Mouse (Mus musculus) liver, adult 2 months (tissue): ENCODE measurements around the gene Gm37240. TPM values are rescaled to one million over a fixed set of nuclear protein-coding genes. Genes with fewer than 3 reads are reported as not detected.

ENCODE experiments used
- DNase-seq: peaks from one replicate; pipeline ENCODE4 v3.0.0-alpha.2; 2011; ENCODE audit warnings: low read depth, low spot score; ENCODE audit errors: extremely low read depth
- H3K27ac ChIP-seq: fragments of 200-500 bp; replicated peaks from 2 replicates; pipeline ENCODE4 v1.5.1; 2012; ENCODE audit warnings: low read depth, mild to moderate bottlenecking, control low read depth, inconsistent platforms, low read length; ENCODE audit not compliant: insufficient read depth
- H3K27me3 ChIP-seq: fragments of 200-500 bp; 2 replicates; pipeline ENCODE4 v1.6.1; 2012; ENCODE audit warnings: mild to moderate bottlenecking, moderate library complexity, low read length, inconsistent platforms; ENCODE audit not compliant: control insufficient read depth, insufficient read depth
- H3K36me3 ChIP-seq: fragments of 200-500 bp; 2 replicates; pipeline ENCODE4 v1.6.1; 2012; ENCODE audit warnings: low read length, inconsistent platforms; ENCODE audit not compliant: control insufficient read depth, insufficient read depth
- H3K4me1 ChIP-seq: fragments of 200-500 bp; 2 replicates; pipeline ENCODE4 v1.6.1; 2011; ENCODE audit warnings: low read length; ENCODE audit not compliant: control insufficient read depth, insufficient read depth
- H3K4me3 ChIP-seq: fragments of 200-500 bp; 2 replicates; pipeline ENCODE4 v1.5.1; 2011; ENCODE audit warnings: low read depth, mild to moderate bottlenecking, control low read depth, low read length, moderate library complexity; ENCODE audit not compliant: insufficient read depth
- H3K79me2 ChIP-seq: fragments of 200-500 bp; 2 replicates; pipeline ENCODE4 v1.6.1; 2012; ENCODE audit warnings: inconsistent platforms, mild to moderate bottlenecking, low read length, moderate library complexity; ENCODE audit not compliant: control insufficient read depth, insufficient read depth
- H3K9ac ChIP-seq: fragments of 200-500 bp; 2 replicates; pipeline ENCODE4 v1.6.1; 2012; ENCODE audit warnings: low read depth, mild to moderate bottlenecking, control low read depth, inconsistent platforms, low read length
- CTCF ChIP-seq: fragments of 200-500 bp; IDR thresholded peaks from 2 replicates; pipeline ENCODE4 v1.5.1; 2011; ENCODE audit warnings: low read depth, low read length, control low read depth
- POLR2A ChIP-seq: fragments of 200-500 bp; IDR thresholded peaks from 2 replicates; pipeline ENCODE4 v1.6.1; 2011; ENCODE audit warnings: low read length, control low read depth; ENCODE audit not compliant: insufficient read depth; ENCODE audit errors: extremely low read depth
- WGBS: fragments of 180-500 bp; shearing (Covaris S2); methylation state at CpG from one replicate; pipeline ENCODE4 v1.1.7; 2018; 5-methylcytosine and 5-hydroxymethylcytosine counted together
- polyA plus RNA-seq: library from polyadenylated mRNA; depleted of rRNA; stranded (reverse); fragments of >200 nt; gene quantifications from 2 replicates; pipeline ENCODE4 v1.2.3, GENCODE M21; 2012
- total RNA-seq: library from RNA; depleted of rRNA; stranded (reverse); fragments of >200 nt; gene quantifications from 2 replicates; pipeline ENCODE4 v1.2.3, GENCODE M21; 2014

Gene Gm37240
- total and polyA plus RNA-seq, 2 experiments: 2.2 to 6.9 TPM

DNA sequence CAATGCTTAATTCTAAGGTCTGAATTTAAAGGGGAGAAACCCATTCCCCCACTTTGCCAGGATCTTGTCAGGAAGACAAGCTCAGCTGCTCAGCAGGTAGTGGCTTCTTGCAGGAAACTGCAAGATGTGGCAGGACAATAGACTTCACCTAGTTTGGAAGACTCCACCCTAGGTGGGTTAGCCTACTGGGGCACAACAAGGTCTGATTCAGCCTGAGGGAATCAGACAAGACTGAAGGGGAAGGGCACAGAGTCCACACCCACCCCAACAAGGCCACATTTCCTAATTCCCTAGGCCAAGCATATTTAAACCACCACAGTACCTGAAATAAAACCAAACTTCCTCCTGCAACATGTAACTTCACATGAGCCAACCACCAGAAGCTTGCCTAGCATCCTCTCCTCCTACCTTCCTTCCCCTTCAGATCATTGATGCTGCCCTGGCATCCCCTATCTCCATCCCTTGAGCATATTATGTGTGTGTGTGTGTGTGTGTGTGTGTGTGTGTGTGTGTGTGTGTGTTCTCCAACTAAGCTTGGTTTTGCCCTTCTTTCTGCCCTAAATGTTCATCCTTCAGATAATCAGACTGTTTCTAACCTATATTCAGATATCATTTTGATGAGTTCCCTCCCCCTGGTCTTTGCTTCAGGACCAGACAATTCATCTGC is 489.4 kb downstream of the Gm37240 start:
- Histone ChIP-seq H3K79me2 (no peaks in the 10 kb centered on the region), H3K4me3 (no peak overlapping the region), H3K27me3 (no peaks in the 10 kb centered on the region), H3K36me3 (no peaks in the 10 kb centered on the region), H3K9ac (no peak overlapping the region), H3K27ac (no peak overlapping the region), H3K4me1 (no peaks in the 10 kb centered on the region)
- no peak for DNase-seq
- TF ChIP-seq POLR2A (no peak), CTCF (no peak)

DNA sequence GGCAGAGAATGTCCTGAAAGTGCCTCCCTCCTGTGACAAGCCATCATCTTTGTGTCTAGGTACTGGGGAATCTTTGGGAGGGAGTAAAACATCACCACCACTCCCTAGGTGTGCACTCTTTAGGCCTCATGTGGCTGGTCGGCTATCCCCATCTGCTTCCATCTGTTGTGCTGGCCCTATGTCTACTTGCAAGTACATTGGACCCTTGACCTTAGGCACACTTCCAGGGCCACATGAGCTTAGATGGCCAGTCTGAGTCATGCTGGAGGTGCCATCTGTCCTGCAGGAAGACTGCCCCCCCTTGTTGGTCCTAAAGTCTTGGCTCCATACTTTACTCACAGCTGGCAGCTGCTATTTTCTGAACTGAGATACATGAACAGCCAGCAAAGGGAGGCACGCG is 493.9 kb downstream of the Gm37240 start:
- no peaks in the 10 kb centered on the region for H3K79me2 ChIP-seq
- no peak overlapping the region for H3K9ac ChIP-seq
- WGBS: 92% methylated on average over 3 of the region's 3 CpGs
- H3K36me3 ChIP-seq: no peaks in the 10 kb centered on the region
- peak; percentile 2 for DNase-seq
- H3K27me3 ChIP-seq: no peaks in the 10 kb centered on the region
- no peak overlapping the region for H3K27ac ChIP-seq
- TF ChIP-seq CTCF: no peak
- no peak for TF ChIP-seq POLR2A
- H3K4me3 ChIP-seq: no peak overlapping the region
- no peaks in the 10 kb centered on the region for H3K4me1 ChIP-seq

DNA sequence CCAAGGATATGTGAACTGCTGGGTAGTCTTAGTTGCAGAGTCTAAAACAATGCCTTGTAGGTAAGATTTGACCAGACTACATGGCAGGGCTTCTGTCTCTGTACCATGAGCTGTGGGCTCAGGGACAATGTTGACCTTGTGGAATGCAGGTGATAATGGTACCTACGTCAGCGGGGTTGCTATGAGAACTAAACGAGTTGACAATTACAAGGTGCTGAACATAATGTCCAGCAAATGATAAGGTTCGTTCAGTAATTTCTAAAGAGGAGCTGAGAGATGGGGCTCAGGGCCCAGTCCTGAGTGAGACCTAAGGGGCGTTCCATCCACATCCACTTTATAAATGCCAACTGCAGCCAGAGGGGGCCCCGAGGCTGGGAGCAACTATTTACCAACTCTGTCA is 495.6 kb downstream of the Gm37240 start:
- no peak for TF ChIP-seq POLR2A
- no peak for TF ChIP-seq CTCF
- Histone ChIP-seq H3K27me3 (no peaks in the 10 kb centered on the region), H3K4me1 (no peaks in the 10 kb centered on the region), H3K4me3 (no peak overlapping the region), H3K79me2 (no peaks in the 10 kb centered on the region), H3K9ac (no peak overlapping the region), H3K27ac (no peak overlapping the region), H3K36me3 (no peaks in the 10 kb centered on the region)
- no peak for DNase-seq
- 88% methylated on average over 6 of the region's 6 CpGs for whole genome bisulfite sequencing

DNA sequence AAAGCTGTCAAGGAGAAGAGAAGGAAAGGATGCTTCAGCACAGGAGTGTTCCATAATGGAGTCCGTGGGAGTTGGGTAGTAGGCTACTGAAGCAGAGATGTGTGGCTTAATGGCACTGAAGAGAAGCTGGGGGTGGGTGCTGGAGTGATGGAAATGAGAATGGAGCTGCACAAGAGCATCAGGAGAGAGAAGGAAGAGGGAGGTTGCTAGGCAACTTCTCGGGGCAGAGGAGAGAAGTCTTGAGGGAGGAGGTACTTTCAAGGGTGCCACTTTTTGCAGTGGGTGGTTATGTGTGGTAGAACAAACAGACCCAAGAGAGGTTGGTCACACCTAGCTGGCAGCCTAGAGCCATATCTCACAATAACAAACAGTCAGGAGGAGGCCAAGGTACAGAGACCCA is 496.2 kb downstream of the Gm37240 start:
- H3K4me1 ChIP-seq: no peaks in the 10 kb centered on the region
- H3K27ac ChIP-seq: no peak overlapping the region
- no peaks in the 10 kb centered on the region for H3K27me3 ChIP-seq
- no peak for DNase-seq
- no peak for TF ChIP-seq CTCF
- TF ChIP-seq POLR2A: no peak
- H3K4me3 ChIP-seq: no peak overlapping the region
- H3K79me2 ChIP-seq: no peaks in the 10 kb centered on the region
- no peak overlapping the region for H3K9ac ChIP-seq
- H3K36me3 ChIP-seq: no peaks in the 10 kb centered on the region
- 86% methylated on average over 2 of the region's 2 CpGs for WGBS

DNA sequence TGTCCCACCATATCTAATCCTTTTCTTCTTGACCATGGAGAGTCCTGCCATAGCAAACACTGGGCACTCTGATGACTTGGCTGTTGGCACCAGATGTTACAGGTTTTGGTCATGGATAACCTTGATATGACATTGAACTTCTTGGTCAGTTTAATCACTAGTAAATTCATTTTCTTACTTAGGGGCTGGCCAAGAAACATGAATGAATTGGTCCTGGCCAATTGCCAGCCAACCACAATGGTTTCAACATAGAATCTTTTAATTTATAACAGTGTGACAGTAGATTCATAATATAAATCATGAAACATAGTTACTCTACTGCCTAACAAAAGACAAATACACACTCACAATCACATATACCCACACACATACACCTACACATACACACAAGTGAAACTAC is 501.9 kb downstream of the Gm37240 start:
- H3K27me3 ChIP-seq: no peaks in the 10 kb centered on the region
- no peaks in the 10 kb centered on the region for H3K36me3 ChIP-seq
- no peaks in the 10 kb centered on the region for H3K79me2 ChIP-seq
- H3K4me3 ChIP-seq: no peak overlapping the region
- no peak overlapping the region for H3K27ac ChIP-seq
- H3K9ac ChIP-seq: no peak overlapping the region
- no peak for DNase-seq
- no peak for TF ChIP-seq CTCF
- no peak for TF ChIP-seq POLR2A
- H3K4me1 ChIP-seq: no peaks in the 10 kb centered on the region

- TF ChIP-seq POLR2A: no peak
- no peak for TF ChIP-seq CTCF
- no peaks in the 10 kb centered on the region for H3K36me3 ChIP-seq
- DNase-seq: no peak
- no peak overlapping the region for H3K9ac ChIP-seq
- WGBS: 82% methylated on average over 3 of the region's 3 CpGs
- no peak overlapping the region for H3K4me3 ChIP-seq
- H3K27me3 ChIP-seq: no peaks in the 10 kb centered on the region
- H3K27ac ChIP-seq: no peak overlapping the region
- H3K79me2 ChIP-seq: no peaks in the 10 kb centered on the region
- H3K4me1 ChIP-seq: no peaks in the 10 kb centered on the region
Observed at GRCm38 (mm10) chr3:85383330-85383729, 504.0 kb downstream of the Gm37240 start.
